Mouse (Mus musculus) heart, adult 2 months (tissue): Measurements from ENCODE around the gene Vstm4. TPM values are rescaled to one million over a fixed set of nuclear protein-coding genes. Genes with fewer than 3 reads are reported as not detected.

Source experiments
- DNase-seq, 2 experiments: peaks; one replicate each; pipeline ENCODE4 v3.0.0; 2021
- H3K27ac ChIP-seq: fragments of 200-600 bp; 2 replicates; pipeline ENCODE4 v1.8.1; 2022
- H3K27me3 ChIP-seq: fragments of 200-500 bp; 2 replicates; pipeline ENCODE4 v1.6.1; 2012; ENCODE audit warnings: mild to moderate bottlenecking, low read length, inconsistent platforms, mixed read lengths; ENCODE audit not compliant: control insufficient read depth, insufficient read depth
- H3K36me3 ChIP-seq: fragments of 200-500 bp; 2 replicates; pipeline ENCODE4 v1.6.1; 2012; ENCODE audit warnings: low read length, inconsistent platforms; ENCODE audit not compliant: control insufficient read depth, insufficient read depth
- H3K4me1 ChIP-seq: fragments of 200-500 bp; 2 replicates; pipeline ENCODE4 v1.6.1; 2011; ENCODE audit warnings: low read length; ENCODE audit not compliant: control insufficient read depth, insufficient read depth
- H3K4me3 ChIP-seq: fragments of 200-600 bp; 2 replicates; pipeline ENCODE4 v1.8.1; 2022
- H3K79me2 ChIP-seq: fragments of 200-500 bp; replicated peaks from 2 replicates; pipeline ENCODE4 v1.6.1; 2012; ENCODE audit warnings: mild to moderate bottlenecking, inconsistent platforms, low read length, moderate library complexity, mixed read lengths; ENCODE audit not compliant: control insufficient read depth, insufficient read depth
- H3K9ac ChIP-seq: fragments of 200-500 bp; 2 replicates; pipeline ENCODE4 v1.6.1; 2012; ENCODE audit warnings: low read depth, mild to moderate bottlenecking, control low read depth, inconsistent platforms, low read length, mixed read lengths
- CTCF ChIP-seq: fragments of 200-600 bp; IDR thresholded peaks from 2 replicates; pipeline ENCODE4 v1.8.1; 2022; ENCODE audit warnings: antibody characterized with exemption, mild to moderate bottlenecking, moderate library complexity
- EP300 ChIP-seq: fragments of 200-500 bp; IDR thresholded peaks from 2 replicates; pipeline ENCODE4 v1.6.1; 2011; ENCODE audit warnings: low read depth, low read length, control low read depth; ENCODE audit not compliant: insufficient read depth
- POLR2A ChIP-seq: fragments of 200-500 bp; IDR thresholded peaks from 2 replicates; pipeline ENCODE4 v1.6.1; 2011; ENCODE audit warnings: mild to moderate bottlenecking, low read depth, low read length, control low read depth; ENCODE audit not compliant: insufficient read depth
- WGBS: fragments of 180-500 bp; shearing (Covaris S2); methylation state at CpG from one replicate; pipeline ENCODE4 v1.1.7; 2018; 5-methylcytosine and 5-hydroxymethylcytosine counted together
- intact Hi-C: fragments of 180-260 bp; cut with DNase I; formaldehyde crosslinking; loops from one replicate; pipeline ENCODE4 v1.15.1; 2025
- polyA plus RNA-seq: library from polyadenylated mRNA; depleted of rRNA; stranded (reverse); fragments of >200 nt; gene quantifications from 2 replicates; pipeline ENCODE4 v1.2.3, GENCODE M21; 2012; rRNA removed
- total RNA-seq, 2 experiments: library from RNA; stranded (reverse); gene quantifications; 2 replicates each; pipeline ENCODE4 v1.2.3; 2021

The Vstm4 gene
- total and polyA plus RNA-seq, 3 experiments: 6.6 to 11.7 (median 9.2) TPM

DNA sequence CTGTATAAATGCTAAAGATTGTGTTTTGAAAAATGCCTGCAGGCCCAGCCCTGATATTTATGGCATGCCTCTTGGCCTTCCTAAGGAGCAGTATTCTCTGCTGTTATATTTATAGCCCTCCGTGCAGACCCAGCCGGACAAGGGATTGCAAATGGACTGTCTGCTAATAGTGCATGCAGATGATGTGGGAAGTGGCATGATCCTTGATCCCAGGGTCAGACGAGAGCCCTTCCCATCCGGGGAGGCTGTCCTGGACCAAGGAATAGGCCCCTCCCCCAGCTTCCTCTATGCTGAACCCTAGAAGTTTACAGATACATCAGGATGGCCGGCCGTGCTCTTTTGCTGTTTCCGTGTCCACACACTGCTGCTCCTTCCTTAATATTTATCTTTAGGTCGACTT lies 102.1 kb downstream of the Vstm4 start:
- intact Hi-C loops: loop anchor here (1.0 to 5.0 kb wide), 2 partner anchors 66 to 186 kb away; no protein-coding TSS in a partner anchor
- Histone ChIP-seq H3K4me3 (no peak overlapping the region), H3K27me3 (no peaks in the 10 kb centered on the region), H3K27ac (no peak overlapping the region), H3K9ac (no peak overlapping the region), H3K36me3 (no peaks in the 10 kb centered on the region), H3K79me2 (no peaks in the 10 kb centered on the region), H3K4me1 (peaks cover 10% of the 10 kb centered on the region; the same call in 1 of the 2 replicates)
- TF ChIP-seq EP300: no peak
- no peak for TF ChIP-seq CTCF
- TF ChIP-seq POLR2A: no peak
- 26% methylated on average over 8 of the region's 8 CpGs for WGBS
- DNase-seq: no peak

DNA sequence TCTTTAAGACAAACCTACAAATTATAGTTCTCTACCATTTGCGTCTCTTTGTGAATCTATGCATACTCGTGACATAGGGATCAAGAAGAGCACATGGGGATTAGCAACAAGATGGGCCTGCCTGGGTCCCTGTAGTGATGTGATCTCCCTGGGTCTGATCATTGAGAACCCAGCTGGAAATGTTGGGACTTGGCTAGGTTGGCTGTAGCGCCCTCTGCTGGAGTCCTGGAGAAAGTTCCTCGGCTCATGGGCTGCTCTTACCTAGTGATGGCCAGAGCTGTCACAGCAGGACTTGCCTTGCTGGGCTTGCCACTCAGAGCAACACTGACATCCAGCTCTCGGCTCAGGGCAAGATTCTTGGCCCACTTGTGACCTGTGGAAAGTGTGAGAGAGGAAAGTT lies 103.9 kb downstream of the Vstm4 start:
- intact Hi-C loops: no loop called here
- TF ChIP-seq CTCF (peak; percentile 86), EP300 (peak; percentile 76), POLR2A (no peak)
- no peak overlapping the region for H3K9ac ChIP-seq
- H3K27me3 ChIP-seq: no peaks in the 10 kb centered on the region
- no peak overlapping the region for H3K4me3 ChIP-seq
- peaks cover 10% of the 10 kb centered on the region; the same call in 1 of the 2 replicates for H3K4me1 ChIP-seq
- H3K27ac ChIP-seq: no peak overlapping the region
- WGBS: 44% methylated on average over 5 of the region's 5 CpGs
- DNase-seq: peak; percentile 70 to 73
- H3K79me2 ChIP-seq: no peaks in the 10 kb centered on the region
- H3K36me3 ChIP-seq: no peaks in the 10 kb centered on the region

DNA sequence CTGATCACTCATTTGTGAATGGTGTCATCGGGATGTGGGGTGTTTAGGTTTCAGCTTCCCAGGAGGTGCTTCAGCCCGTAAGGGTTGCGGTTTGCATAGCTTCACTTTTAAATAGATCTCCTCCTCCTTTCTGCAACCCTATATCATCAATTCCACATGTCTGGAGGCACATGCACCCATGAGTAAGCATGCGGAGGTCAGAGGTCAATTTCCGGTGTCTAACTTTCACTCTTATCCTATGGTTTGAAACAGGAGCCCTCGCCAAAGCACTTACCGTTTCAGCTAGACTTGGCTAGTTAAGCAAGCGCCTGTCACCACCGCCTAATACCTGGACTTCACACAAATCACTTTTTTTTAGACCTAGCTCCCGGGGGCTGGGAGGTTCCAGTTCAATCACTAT lies 108.2 kb downstream of the Vstm4 start:
- Histone ChIP-seq H3K27ac (no peak overlapping the region), H3K4me3 (no peak overlapping the region), H3K4me1 (no peaks in the 10 kb centered on the region), H3K27me3 (no peaks in the 10 kb centered on the region), H3K79me2 (no peaks in the 10 kb centered on the region), H3K9ac (no peak overlapping the region), H3K36me3 (no peaks in the 10 kb centered on the region)
- TF ChIP-seq POLR2A (no peak), CTCF (no peak), EP300 (no peak)
- no peak for DNase-seq
- intact Hi-C loops: no loop called here
- 91% methylated on average over 10 of the region's 10 CpGs for WGBS

DNA sequence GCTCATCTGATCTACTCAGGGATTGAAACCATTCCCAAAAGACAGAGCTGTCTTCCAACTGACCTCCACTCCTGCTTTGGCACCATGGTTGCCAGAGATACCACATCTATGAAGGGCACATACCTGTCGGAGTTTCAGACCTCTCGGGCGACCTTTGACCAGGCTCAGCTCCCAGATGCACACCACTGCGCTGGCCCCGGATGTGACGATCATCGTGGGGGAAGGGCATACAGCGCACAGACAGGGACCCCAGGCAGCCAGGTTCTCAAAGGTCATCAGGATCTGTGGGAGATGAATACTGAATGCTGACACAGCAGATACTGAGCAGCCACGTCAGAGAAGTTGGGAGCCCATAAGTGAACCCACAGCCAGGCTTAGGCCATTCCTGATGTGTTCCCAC lies 114.1 kb downstream of the Vstm4 start:
- 89% methylated on average over 9 of the region's 9 CpGs for WGBS

DNA sequence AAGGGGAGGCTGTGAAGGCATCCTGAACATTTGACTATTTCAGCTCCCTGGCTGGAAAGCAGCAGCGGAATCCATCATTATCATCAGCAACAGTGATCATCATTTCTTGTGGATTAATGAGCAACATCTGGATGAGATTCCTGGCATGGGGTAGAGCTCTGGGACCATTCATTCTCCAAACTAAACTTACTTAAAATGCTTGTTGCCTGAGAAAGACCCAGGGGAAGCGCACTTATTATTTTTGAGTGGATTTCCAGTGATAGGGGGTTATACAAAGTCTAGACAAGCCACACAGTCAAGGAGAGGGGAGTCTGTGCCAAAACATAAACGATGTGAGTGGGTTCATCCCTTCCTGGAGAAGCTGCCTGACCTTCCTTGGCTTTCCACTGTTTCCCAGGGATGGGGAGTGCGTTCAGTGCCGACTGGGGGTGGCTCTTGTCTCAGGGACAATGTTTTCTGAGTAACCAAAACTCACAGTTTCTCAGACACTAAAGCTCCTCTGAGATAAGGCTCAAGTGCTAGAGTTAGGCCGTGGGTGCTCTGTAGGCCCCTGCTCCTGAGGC lies 127.7 kb downstream of the Vstm4 start:
- no peak for DNase-seq
- Histone ChIP-seq H3K9ac (no peak overlapping the region), H3K79me2 (no peaks in the 10 kb centered on the region), H3K27ac (no peak overlapping the region), H3K27me3 (no peaks in the 10 kb centered on the region), H3K4me3 (no peak overlapping the region), H3K36me3 (no peaks in the 10 kb centered on the region), H3K4me1 (no peaks in the 10 kb centered on the region)
- TF ChIP-seq EP300: no peak
- TF ChIP-seq POLR2A: no peak
- no peak for TF ChIP-seq CTCF
- 39% methylated on average over 6 of the region's 6 CpGs for WGBS
- intact Hi-C loops: no loop called here

More for the DNA sequence above, 114.1 kb downstream of the Vstm4 start:
- H3K27ac ChIP-seq: no peak overlapping the region
- H3K4me1 ChIP-seq: no peaks in the 10 kb centered on the region
- TF ChIP-seq CTCF: no peak
- TF ChIP-seq EP300: no peak
- TF ChIP-seq POLR2A: no peak
- no peaks in the 10 kb centered on the region for H3K36me3 ChIP-seq
- intact Hi-C loops: no loop called here
- DNase-seq: no peak
- no peak overlapping the region for H3K4me3 ChIP-seq
- no peaks in the 10 kb centered on the region for H3K79me2 ChIP-seq
- H3K27me3 ChIP-seq: no peaks in the 10 kb centered on the region
- H3K9ac ChIP-seq: no peak overlapping the region

DNA sequence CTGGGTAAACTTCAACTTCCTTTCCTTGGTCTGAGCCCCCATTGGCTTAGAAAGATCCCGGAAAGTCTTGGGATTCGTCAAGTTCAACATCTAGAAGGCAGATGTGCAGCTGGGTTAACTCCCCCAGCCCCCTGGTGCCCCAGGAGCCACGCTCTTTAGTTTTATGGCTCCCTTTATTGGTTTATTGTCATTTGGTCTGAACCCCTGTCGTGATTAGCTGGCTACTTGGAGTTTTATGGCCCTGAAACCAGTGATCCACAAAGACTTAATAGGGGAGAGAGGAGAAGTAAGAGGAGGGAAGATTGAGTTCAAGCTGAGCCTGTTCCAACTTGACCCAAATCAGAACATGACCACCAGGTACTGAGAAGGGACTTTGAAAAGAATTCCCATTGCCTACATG lies 130.1 kb downstream of the Vstm4 start:
- WGBS: 83% methylated on average over 4 of the region's 4 CpGs
- H3K27ac ChIP-seq: no peak overlapping the region
- no peak for DNase-seq
- H3K9ac ChIP-seq: no peak overlapping the region
- intact Hi-C loops: no loop called here
- no peaks in the 10 kb centered on the region for H3K27me3 ChIP-seq
- H3K79me2 ChIP-seq: no peaks in the 10 kb centered on the region
- H3K36me3 ChIP-seq: no peaks in the 10 kb centered on the region
- H3K4me1 ChIP-seq: no peaks in the 10 kb centered on the region
- TF ChIP-seq POLR2A (no peak), EP300 (no peak), CTCF (no peak)
- no peak overlapping the region for H3K4me3 ChIP-seq

Other genes with a start within 250 kb of the Vstm4 start
- 100 to 1,000 TPM in 1 of 2 experiments, 10 to 100 TPM in 1; 87.3 to 136 TPM for gene 3425401B19Rik, start 171.5 kb upstream of the Vstm4 start, total RNA-seq
- gene 3425401B19Rik, start 171.5 kb upstream of the Vstm4 start, polyA plus RNA-seq: 36.3 and 45.6 TPM in 2 replicates
- gene Tmem273, start 70.8 kb upstream of the Vstm4 start, total RNA-seq: under 1 TPM; 0.50 to 0.86 TPM
- gene Tmem273, start 70.8 kb upstream of the Vstm4 start, polyA plus RNA-seq: 1.1 and 1.3 TPM in 2 replicates
- not detected for gene Fam170b, start 22.8 kb upstream of the Vstm4 start, total RNA-seq
- 0.09 and 0.10 TPM in 2 replicates for gene Fam170b, start 22.8 kb upstream of the Vstm4 start, polyA plus RNA-seq
- under 1 TPM; 0.25 to 0.50 TPM for gene Lrrc18, start 134.6 kb downstream of the Vstm4 start, total RNA-seq
- gene Lrrc18, start 134.6 kb downstream of the Vstm4 start, polyA plus RNA-seq: 0.55 and 0.61 TPM in 2 replicates